Mouse (Mus musculus) midbrain, embryonic 10.5 days (tissue): ENCODE measurements around the gene Gm9780. TPM values are rescaled to one million over a fixed set of nuclear protein-coding genes. Genes with fewer than 3 reads are reported as not detected.
"Not testable (repeated sequence)": the region's sequence is repeated elsewhere in the genome, so short reads cannot be mapped to it uniquely, and the experiment has no call there.

Experiments
- DNase-seq: peaks from one replicate; pipeline ENCODE4 v3.0.0-alpha.2; 2017; ENCODE audit warnings: low spot score
- H3K27ac ChIP-seq: fragments of 300-500 bp; sonication (generic); replicated peaks from 2 replicates; pipeline ENCODE4 v1.5.1; 2016; ENCODE audit warnings: mild to moderate bottlenecking
- H3K27me3 ChIP-seq: fragments of 300-500 bp; sonication (generic); 2 replicates; pipeline ENCODE4 v1.6.1; 2016; ENCODE audit warnings: low read depth, mild to moderate bottlenecking; ENCODE audit not compliant: poor library complexity, severe bottlenecking
- H3K36me3 ChIP-seq: fragments of 300-500 bp; sonication (generic); 2 replicates; pipeline ENCODE4 v1.6.1; 2016; ENCODE audit warnings: mild to moderate bottlenecking, moderate library complexity
- H3K4me1 ChIP-seq: fragments of 300-500 bp; sonication (generic); 2 replicates; pipeline ENCODE4 v1.6.1; 2016
- H3K4me3 ChIP-seq: fragments of 300-500 bp; sonication (generic); 2 replicates; pipeline ENCODE4 v1.5.1; 2016; ENCODE audit warnings: mild to moderate bottlenecking, moderate library complexity
- H3K9me3 ChIP-seq: fragments of 300-500 bp; sonication (generic); replicated peaks from 2 replicates; pipeline ENCODE4 v1.6.1; 2016; ENCODE audit warnings: mild to moderate bottlenecking
- WGBS: fragments of 180-500 bp; shearing (Covaris S2); methylation state at CpG from one replicate; pipeline ENCODE4 v1.1.7; 2016; 5-methylcytosine and 5-hydroxymethylcytosine counted together
- polyA plus RNA-seq: library from polyadenylated mRNA; unstranded; fragments of >200 nt; fragmentation: Nextera tagmentation; extraction: Ambion mirVana; gene quantifications from 2 replicates; pipeline ENCODE4 v1.2.1, GENCODE M21; 2016

The Gm9780 gene
- polyA plus RNA-seq, 1 experiment from 2014 or later = 0.36 TPM

DNA sequence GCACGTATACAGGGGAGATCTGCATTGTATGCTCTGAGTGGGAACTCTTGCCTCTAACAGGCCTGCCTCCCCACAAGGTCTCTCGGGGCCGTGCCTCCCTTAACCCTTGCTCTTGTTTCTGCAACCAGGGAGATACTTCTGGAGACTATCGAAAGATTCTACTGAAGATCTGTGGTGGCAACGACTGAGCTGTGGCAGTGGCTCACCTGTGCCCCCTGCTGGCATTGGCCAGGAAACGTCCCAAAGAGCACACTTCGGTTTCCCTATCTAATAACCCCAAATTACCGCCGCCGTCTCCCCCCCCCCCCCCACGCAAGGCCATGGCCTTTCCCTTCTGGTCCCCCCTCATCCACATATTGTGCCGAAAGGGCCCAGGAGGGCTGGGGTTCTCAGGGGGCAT lies 16.9 kb downstream of the Gm9780 start:
- not testable (repeated sequence) for H3K36me3 ChIP-seq, H3K4me1 ChIP-seq, H3K27ac ChIP-seq, DNase-seq, H3K27me3 ChIP-seq, H3K9me3 ChIP-seq, H3K4me3 ChIP-seq
- WGBS = no CpG with 5 or more reads among the region's 12 CpGs

DNA sequence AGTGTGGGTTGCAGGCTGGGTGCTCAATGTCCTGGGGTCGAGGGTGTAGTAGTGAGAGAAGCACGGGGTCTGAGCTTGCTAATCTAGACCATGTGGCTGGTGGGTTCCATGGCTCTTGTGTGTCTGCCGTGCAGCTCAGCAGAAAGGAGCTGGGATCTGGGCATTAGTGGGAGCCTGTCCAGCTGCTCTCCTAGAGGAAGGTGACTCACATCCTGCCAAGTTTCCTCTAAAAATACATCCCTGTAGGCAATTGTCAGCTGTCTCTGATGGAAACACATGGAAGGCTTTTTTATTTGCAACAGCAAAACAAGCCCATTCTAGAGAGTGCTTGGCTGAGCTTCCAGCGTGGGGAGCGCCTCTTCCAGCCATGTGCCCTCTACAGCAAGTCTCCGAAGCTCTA lies 19.7 kb downstream of the Gm9780 start:
- not testable (repeated sequence) for H3K27ac ChIP-seq, H3K4me1 ChIP-seq, H3K27me3 ChIP-seq, H3K36me3 ChIP-seq, H3K4me3 ChIP-seq, H3K9me3 ChIP-seq, DNase-seq
- WGBS = no CpG with 5 or more reads among the region's 6 CpGs

DNA sequence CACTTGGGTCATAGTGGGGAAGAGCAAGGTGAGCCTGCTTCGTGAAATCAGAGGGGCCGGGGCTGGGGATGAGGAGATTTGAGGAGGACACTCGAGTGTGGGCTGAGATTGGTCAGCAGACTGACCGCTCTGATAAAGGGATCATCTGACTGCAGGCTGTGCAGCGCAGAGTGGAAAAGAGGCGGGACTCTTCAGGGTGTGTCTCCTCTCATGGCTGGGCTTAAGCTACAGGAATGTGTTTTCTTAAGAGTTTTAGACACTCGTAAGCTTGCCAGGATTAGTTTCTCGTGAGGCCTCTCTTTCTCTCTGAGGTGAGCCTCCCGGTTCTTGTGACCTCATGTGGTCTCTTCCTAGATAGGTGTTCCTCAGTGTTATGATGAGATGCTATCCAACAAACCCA lies 21.0 kb downstream of the Gm9780 start:
- not testable (repeated sequence) for H3K27ac ChIP-seq, H3K36me3 ChIP-seq, H3K27me3 ChIP-seq, H3K4me3 ChIP-seq, H3K9me3 ChIP-seq, DNase-seq, H3K4me1 ChIP-seq
- WGBS = no CpG with 5 or more reads among the region's 9 CpGs

DNA sequence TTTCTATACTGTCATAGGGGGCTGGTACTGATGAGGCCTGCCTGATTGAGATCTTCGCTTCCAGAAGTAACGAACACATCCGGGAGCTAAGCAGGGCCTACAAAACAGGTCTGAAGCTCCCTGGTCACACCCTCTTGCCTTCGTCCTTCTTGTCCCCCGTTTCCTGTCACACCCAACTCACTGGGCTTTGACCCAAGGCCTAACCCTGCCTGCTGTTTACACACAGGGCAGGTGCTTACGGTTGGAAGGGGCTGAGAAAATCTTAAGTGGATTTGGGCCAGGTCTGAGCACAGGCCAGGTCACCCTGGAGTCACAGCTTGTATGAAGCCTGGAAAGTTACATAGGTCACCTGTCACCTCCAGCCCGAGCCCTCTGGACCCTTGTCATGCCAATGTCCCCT lies 26.1 kb downstream of the Gm9780 start:
- WGBS = no CpG with 5 or more reads among the region's 7 CpGs
- H3K9me3 ChIP-seq = not testable (repeated sequence)

DNA sequence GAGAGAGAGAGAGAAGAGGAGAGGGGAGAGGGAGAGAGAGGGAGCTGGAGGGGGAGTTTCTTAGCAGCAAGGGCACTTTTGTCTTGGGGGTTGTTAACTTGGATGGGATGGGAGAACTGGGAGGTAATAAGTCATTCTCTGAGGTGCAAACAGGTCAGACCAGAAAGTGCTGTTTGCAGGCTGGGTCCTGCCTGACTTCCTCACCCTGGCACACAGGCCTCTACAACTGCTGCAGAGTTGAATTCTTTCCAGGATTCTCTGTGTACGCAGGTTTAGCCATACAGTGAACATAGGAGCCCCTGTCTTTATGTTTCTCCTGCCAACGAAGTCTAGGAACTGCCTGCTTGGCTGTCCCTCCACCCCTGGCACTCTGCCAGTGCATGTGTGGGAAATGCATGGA lies 35.0 kb downstream of the Gm9780 start:
- not testable (repeated sequence) for H3K9me3 ChIP-seq, H3K36me3 ChIP-seq, H3K4me1 ChIP-seq, H3K27ac ChIP-seq, DNase-seq, H3K27me3 ChIP-seq, H3K4me3 ChIP-seq
- no CpG with 5 or more reads among the region's 2 CpGs for WGBS

More for the DNA sequence above, 26.1 kb downstream of the Gm9780 start:
- not testable (repeated sequence) for H3K27me3 ChIP-seq, DNase-seq, H3K36me3 ChIP-seq, H3K27ac ChIP-seq, H3K4me1 ChIP-seq, H3K4me3 ChIP-seq

DNA sequence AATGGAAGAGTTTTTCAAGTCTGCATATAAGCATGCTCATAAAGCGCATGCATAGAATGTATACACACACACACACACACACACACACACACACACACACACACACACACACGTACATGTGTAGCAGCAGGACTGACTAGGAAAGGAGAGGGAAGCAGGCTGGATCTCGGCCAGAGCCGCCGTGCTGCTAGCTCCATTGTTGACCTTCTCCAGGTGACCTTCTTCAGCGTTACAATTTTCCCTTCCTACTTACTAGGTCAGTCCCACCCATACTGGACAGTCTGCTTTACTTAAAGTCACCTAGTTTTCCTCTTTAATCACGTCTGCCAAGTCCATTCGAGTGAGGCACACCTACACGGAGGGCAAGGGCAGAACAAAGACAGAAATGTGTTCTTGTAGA lies 60.6 kb downstream of the Gm9780 start:
- H3K27me3 ChIP-seq, H3K4me1 ChIP-seq, H3K36me3 ChIP-seq, H3K9me3 ChIP-seq, H3K4me3 ChIP-seq, DNase-seq, H3K27ac ChIP-seq: not testable (repeated sequence)
- WGBS = 91% methylated on average over 5 of the region's 9 CpGs

DNA sequence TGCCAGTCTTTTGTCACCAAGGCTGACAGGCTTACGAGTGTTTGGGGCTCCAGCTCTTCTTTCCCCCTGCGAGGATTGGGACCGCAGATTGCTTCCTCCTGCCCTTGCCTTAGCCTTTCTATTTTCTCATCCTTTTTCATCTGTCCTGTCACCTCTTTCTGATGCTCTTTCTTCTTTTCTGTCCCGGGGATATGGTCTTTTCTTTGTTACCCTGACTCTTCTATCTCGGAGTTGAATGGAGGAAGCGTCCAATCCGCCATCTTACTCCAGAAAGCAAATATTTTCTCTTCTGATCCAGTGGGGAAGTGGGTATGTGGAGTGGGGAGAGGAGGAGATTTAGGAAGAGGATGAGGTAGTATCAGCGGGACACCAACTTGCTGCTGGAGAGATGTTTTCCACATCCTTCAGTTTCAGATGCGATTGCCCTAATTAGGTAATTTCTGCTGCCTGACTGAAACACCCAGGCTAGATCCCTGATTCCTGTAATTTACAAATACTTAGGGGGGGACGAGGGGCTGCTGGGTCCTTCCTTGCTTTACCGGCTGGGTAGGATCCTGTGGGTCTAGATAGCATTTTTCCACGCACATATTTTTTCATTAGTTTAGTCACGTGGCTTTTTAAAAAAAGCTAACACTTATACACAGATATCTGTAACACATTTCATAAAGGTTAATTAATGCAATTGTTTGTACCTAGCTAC lies 63.1 kb downstream of the Gm9780 start:
- H3K4me3 ChIP-seq = peak overlapping the region; percentile 42
- peak; percentile 40 for DNase-seq
- peak overlapping the region; percentile 85 for H3K27ac ChIP-seq
- not testable (repeated sequence) for H3K27me3 ChIP-seq, H3K4me1 ChIP-seq, H3K9me3 ChIP-seq, H3K36me3 ChIP-seq
- 0% methylated on average over 8 of the region's 13 CpGs for WGBS

DNA sequence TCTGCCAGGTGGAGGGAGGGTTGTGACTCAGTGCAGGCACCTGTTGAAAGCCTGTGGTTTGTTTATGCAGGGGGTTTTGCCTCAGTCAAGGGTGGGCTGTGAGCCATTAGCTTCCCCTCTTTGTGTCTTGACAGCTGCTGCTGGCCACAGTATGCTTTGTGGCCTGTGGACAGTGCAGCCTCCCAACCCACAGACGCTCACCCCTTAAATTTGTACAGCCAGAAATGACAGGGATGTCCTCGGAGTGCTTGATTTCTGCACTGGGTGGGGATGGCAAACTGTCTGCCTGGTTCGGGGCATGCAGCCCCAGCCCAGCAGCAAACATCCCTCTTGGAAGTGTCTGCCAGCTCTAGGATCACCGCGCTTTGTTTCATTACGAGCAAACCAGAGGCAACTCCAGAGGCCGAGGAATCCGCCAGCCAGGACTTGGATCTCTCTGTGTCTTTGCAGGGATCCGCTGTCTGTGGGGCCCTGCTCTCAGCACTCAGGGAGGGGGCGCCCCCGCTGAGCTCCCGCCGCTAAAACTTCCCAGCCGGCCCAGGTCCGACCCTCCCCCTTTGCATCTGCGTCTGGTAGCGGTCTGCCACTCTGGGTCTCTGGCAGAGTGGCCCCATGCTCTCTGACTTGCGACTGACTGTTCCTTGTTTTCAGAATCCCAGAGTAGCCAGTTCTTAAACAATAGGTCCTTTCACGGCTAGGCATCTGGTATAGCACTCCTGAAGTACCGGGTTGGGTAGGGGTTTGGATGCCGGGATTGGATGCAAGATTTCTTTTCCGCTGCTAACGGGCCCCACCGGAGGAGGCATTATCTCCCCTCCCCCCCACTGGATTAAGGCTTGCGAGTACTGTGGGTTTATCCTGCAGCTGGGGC lies 63.9 kb downstream of the Gm9780 start, which contains the start of gene Duxbl1:
TSS of gene Duxbl1 (plus strand) at position 207 of the 871 bp plus-strand sequence.
- no CpG with 5 or more reads among the region's 25 CpGs for WGBS
- peak within 1 kb of the TSS; percentile 42 for H3K4me3 ChIP-seq
- DNase-seq = not testable (repeated sequence)

More for the DNA sequence above, 63.9 kb downstream of the Gm9780 start, which contains the start of gene Duxbl1:
- H3K9me3 ChIP-seq, H3K4me1 ChIP-seq, H3K36me3 ChIP-seq, H3K27me3 ChIP-seq: not testable (repeated sequence)
- peak within 1 kb of the TSS; percentile 85 for H3K27ac ChIP-seq

Other genes with a start within 250 kb of the Gm9780 start
- gene Anxa11, start 200.6 kb downstream of the Gm9780 start, polyA plus RNA-seq = 3.3 and 3.9 TPM in 2 replicates
- not detected in 2 replicates for gene Plac9a, start 139.6 kb downstream of the Gm9780 start, polyA plus RNA-seq
- 1.6 and 3.7 TPM in 2 replicates for gene Tmem254a, start 115.0 kb downstream of the Gm9780 start, polyA plus RNA-seq
- not detected in 2 replicates for gene Cphx1, start 104.4 kb downstream of the Gm9780 start, polyA plus RNA-seq
- 4.9 and 6.7 TPM in 2 replicates for gene Duxbl1, start 64.1 kb downstream of the Gm9780 start, polyA plus RNA-seq
- 19.9 TPM in 2 replicates for gene Tmem254c, start 24.6 kb upstream of the Gm9780 start, polyA plus RNA-seq
- not detected in 2 replicates for gene Cphx2, start 38.8 kb upstream of the Gm9780 start, polyA plus RNA-seq
- not detected in 2 replicates for gene Cphx3, start 39.6 kb upstream of the Gm9780 start, polyA plus RNA-seq
- gene Duxbl2, start 75.6 kb upstream of the Gm9780 start, polyA plus RNA-seq = not detected in 2 replicates
- 0.80 and 1.5 TPM in 2 replicates for gene Plac9b, start 139.8 kb upstream of the Gm9780 start, polyA plus RNA-seq
- gene Tmem254b, start 164.3 kb upstream of the Gm9780 start, polyA plus RNA-seq = 15.9 and 20.4 TPM in 2 replicates
- 6.6 and 9.5 TPM in 2 replicates for gene Duxbl3, start 215.3 kb upstream of the Gm9780 start, polyA plus RNA-seq